Mouse (Mus musculus): ENCODE results near the gene Dennd4c. TPM values are rescaled to one million over a fixed set of nuclear protein-coding genes. Genes with fewer than 3 reads are reported as not detected.

Dennd4c gene
- total and polyA plus RNA-seq, 3 experiments = 4.0 to 4.6 (median 4.2) TPM

DNA sequence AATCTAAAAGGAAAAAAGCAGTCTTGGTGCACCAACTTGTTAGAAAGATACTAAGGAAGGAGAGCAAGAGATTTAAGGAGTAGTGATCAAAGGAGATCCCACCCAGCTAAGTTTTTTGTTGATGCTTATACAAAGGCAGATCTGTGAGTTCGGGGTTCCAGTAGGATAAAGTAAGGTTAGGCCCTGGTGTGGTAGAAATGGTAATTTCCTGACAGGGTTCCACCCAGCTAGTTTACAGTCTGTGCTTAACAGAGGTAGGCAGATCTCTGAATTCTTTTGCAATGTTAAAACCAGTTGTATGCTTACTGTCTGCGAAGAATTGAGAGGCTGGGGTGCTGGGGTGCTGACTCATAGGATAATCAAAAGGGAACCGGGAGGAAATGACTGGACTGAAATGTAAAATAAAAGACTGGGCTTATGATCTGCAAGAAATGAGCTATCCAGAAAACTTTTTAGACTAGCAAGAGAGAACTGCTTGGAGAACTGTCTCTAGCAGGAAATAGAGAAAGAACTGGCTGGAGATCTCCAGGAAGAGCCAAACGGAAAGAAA lies 37.6 kb upstream of the Dennd4c start:
- DNase-seq (ENCODE audit: extremely low read depth) = no peak
- Histone ChIP-seq H3K9ac (ENCODE audit: insufficient read depth, low read depth) (no peak overlapping the region), H3K36me3 (replicated peaks in 1 of 2; ENCODE audit: control insufficient read depth in 1 of 2, insufficient read depth in 1 of 2, low read length in 1 of 2) (no peaks in the 10 kb centered on the region), H3K9me3 (replicated peaks; ENCODE audit: low read length) (no peaks in the 10 kb centered on the region), H3K4me3 (replicated peaks in 1 of 3; ENCODE audit: low read depth in 2 of 3, low read length in 2 of 3, poor library complexity in 1 of 3) (no peak overlapping the region), H3K79me2 (replicated peaks; ENCODE audit: control insufficient read depth, extremely low read depth, insufficient read depth, poor library complexity, severe bottlenecking) (no peaks in the 10 kb centered on the region), H3K4me2 (ENCODE audit: insufficient read depth, low read depth, poor library complexity, severe bottlenecking) (no peak overlapping the region), H3K4me1 (ENCODE audit: control insufficient read depth in 1 of 2, insufficient read depth in 2 of 2) (no peaks in the 10 kb centered on the region), H3K27me3 (replicated peaks) (no peaks in the 10 kb centered on the region), H3K27ac (ENCODE audit: insufficient read depth, low read depth) (no peak overlapping the region)
- dilution Hi-C loops (cut with MboI; ENCODE audit: extremely low pct_ligation_motif_present, extremely low pct_unique_long_range_greater_than_20kb, low sequenced_read_pairs) (no loop called here), in situ Hi-C loops (cut with MboI; ENCODE audit: low pct_ligation_motif_present, low pct_unique_long_range_greater_than_20kb, low sequenced_read_pairs) (no loop called here)
- TF ChIP-seq ZC3H11A (IDR thresholded peaks at IDR 0.05; ENCODE audit: low read depth, low read length) (no peak), USF2 (conservative IDR thresholded peaks at IDR 0.05; ENCODE audit: low read depth, low read length) (no peak), HCFC1 (IDR thresholded peaks at IDR 0.05; ENCODE audit: low read depth, low read length) (no peak), USF1 (IDR thresholded peaks at IDR 0.05; ENCODE audit: low read depth, low read length) (no peak), KAT2A (IDR thresholded peaks at IDR 0.05; ENCODE audit: insufficient replicate concordance, low read length) (no peak), POLR2AphosphoS2 (IDR thresholded peaks at IDR 0.05; ENCODE audit: low read depth, low read length) (no peak), ZMIZ1 (IDR thresholded peaks at IDR 0.05; ENCODE audit: low read depth, low read length) (no peak), CHD2 (IDR thresholded peaks at IDR 0.05; ENCODE audit: low read length) (no peak), POLR2A (IDR thresholded peaks at IDR 0.05; ENCODE audit: low read depth, low read length) (no peak), MYC (IDR thresholded peaks at IDR 0.05; ENCODE audit: low read depth, low read length) (no peak), ELF1 (IDR thresholded peaks at IDR 0.05; ENCODE audit: low read depth, low read length) (no peak), JUN (IDR thresholded peaks at IDR 0.05; ENCODE audit: insufficient read depth, low read depth, low read length) (no peak), MAFK (IDR thresholded peaks at IDR 0.05; ENCODE audit: insufficient replicate concordance, low read length) (no peak), TBP (conservative IDR thresholded peaks at IDR 0.05; ENCODE audit: low read depth, low read length) (no peak), NRF1 (IDR thresholded peaks at IDR 0.05; ENCODE audit: low read depth, low read length) (no peak), RCOR1 (conservative IDR thresholded peaks at IDR 0.05; ENCODE audit: low read depth, low read length) (no peak), NELFE (IDR thresholded peaks at IDR 0.05; ENCODE audit: low read depth, low read length) (no peak), EP300 (IDR thresholded peaks at IDR 0.05; ENCODE audit: low read length) (no peak), BHLHE40 (IDR thresholded peaks at IDR 0.05; ENCODE audit: low read depth, low read length) (no peak), SMC3 (IDR thresholded peaks at IDR 0.05; ENCODE audit: low read depth, low read length) (no peak)

DNA sequence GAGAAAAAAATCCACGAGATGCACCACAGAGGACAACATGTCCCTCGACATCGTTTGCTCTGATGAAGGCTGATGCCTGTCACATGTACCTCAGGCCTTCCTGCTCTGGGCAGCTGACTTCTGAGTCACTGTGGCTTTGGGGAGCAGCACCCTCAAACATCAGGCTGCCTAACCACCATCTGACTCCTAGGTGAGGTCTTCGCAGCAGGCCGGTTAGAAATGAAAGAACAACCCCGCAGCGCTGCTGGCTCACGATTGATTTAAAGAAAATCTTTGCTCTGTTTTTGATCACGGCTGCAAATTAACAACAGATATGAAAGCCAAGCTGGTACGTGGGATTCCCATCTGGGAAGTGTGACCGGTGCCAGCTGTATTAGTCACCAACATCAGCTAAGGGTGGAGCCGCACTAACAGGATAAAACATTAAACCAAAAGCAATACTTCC lies 35.6 kb upstream of the Dennd4c start:
- no peaks in the 10 kb centered on the region for H3K79me2 ChIP-seq (replicated peaks; ENCODE audit: control insufficient read depth, extremely low read depth, insufficient read depth, poor library complexity, severe bottlenecking)
- H3K27me3 ChIP-seq (replicated peaks) = no peaks in the 10 kb centered on the region
- TF ChIP-seq PAX5 (IDR thresholded peaks at IDR 0.05; ENCODE audit: low read length) (no peak), MYC (IDR thresholded peaks at IDR 0.05; ENCODE audit: low read depth, low read length) (no peak), RAD21 (IDR thresholded peaks at IDR 0.05; ENCODE audit: low read depth, low read length) (no peak), SMC3 (IDR thresholded peaks at IDR 0.05; ENCODE audit: low read depth, low read length) (no peak)
- DNase-seq (ENCODE audit: extremely low read depth) = no peak
- no peak overlapping the region for H3K4me2 ChIP-seq (ENCODE audit: insufficient read depth, low read depth, poor library complexity, severe bottlenecking)
- H3K4me3 ChIP-seq (replicated peaks in 1 of 3; ENCODE audit: low read depth in 2 of 3, low read length in 2 of 3, poor library complexity in 1 of 3) = no peak overlapping the region
- in situ Hi-C loops (cut with MboI; ENCODE audit: low pct_ligation_motif_present, low pct_unique_long_range_greater_than_20kb, low sequenced_read_pairs) (no loop called here), dilution Hi-C loops (cut with MboI; ENCODE audit: extremely low pct_ligation_motif_present, extremely low pct_unique_long_range_greater_than_20kb, low sequenced_read_pairs) (no loop called here)
- H3K4me1 ChIP-seq (ENCODE audit: control insufficient read depth in 1 of 2, insufficient read depth in 2 of 2) = no peaks in the 10 kb centered on the region
- no peaks in the 10 kb centered on the region for H3K36me3 ChIP-seq (replicated peaks in 1 of 2; ENCODE audit: control insufficient read depth in 1 of 2, insufficient read depth in 1 of 2, low read length in 1 of 2)
- no peak overlapping the region for H3K9ac ChIP-seq (ENCODE audit: insufficient read depth, low read depth)
- H3K9me3 ChIP-seq (replicated peaks; ENCODE audit: low read length) = no peaks in the 10 kb centered on the region
- no peak overlapping the region for H3K27ac ChIP-seq (ENCODE audit: insufficient read depth, low read depth)
